Mouse (Mus musculus): ENCODE data around the gene Tcp10c.
A peak's percentile ranks its signal among the peaks of the same experiment; 100 is the strongest.
"Not testable (repeated sequence)": the region's sequence is repeated elsewhere in the genome, so short reads cannot be mapped to it uniquely, and the experiment has no call there.

Gene Tcp10c

DNA sequence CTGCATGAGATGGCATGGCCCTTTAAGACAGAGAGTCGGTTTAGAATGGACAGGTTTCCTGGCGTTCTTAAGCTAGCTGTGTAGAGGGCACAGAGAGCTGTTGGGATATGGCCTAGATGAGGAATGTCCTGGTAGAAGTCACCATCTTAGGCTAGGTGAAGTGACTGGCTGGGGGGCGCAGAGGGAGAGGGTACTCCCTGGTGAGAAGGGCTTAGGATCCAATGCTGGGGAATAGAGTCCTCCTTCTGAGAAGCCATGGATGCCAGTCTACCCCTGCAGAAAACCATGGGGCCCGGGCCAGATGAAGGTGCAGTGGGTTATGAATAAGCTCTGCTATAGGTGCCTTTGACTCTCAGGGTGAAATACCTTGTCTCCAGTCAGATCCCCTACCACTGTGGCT, at the start of gene Tcp10c:
TSS of gene Tcp10c (plus strand) at position 52 of the 400 bp plus-strand sequence.
- DNase-seq (ENCODE audit: inconsistent ontology term), result not testable (repeated sequence)

DNA sequence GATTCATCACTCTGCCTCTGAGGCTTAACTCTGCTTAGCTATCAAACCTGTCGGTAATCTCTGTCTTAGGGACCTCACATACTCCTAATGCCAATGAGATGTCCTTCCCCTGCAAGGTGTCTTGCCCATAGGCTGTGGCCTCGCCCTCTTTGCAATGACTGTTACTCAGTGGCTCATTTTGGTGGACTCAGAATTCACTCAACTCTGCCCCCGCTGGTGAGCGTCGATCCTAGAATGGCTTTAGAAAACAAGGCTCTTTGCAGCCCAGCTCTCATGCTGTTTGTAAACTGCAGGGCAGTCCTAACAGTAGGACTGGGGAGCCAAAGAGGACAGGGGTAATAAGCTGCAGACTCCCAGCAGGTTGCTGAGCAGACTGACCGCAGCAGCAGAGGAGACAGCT, 46.5 kb upstream of the Tcp10c start:
- not testable (repeated sequence) for DNase-seq (ENCODE audit: inconsistent ontology term)

DNA sequence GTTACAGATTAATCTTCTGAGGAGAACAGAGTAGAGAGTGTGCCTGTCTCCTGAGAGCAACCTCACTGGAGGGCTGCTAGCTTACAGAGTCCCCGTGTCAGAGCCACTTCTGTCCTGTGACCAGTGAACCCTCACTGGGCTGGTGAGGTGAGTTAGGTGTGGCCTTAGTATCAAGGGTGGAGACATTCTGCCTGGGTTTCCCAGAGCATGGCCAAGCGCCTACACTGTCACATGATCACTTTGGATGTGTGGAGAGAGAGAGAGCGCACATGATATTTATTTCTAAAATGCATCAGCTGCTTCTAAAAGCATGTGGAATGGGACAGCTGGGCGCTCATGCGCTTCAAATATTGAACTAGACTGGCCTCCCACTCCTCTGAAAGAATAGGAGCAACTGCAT, 46.0 kb upstream of the Tcp10c start:
- not testable (repeated sequence) for DNase-seq (ENCODE audit: inconsistent ontology term)

DNA sequence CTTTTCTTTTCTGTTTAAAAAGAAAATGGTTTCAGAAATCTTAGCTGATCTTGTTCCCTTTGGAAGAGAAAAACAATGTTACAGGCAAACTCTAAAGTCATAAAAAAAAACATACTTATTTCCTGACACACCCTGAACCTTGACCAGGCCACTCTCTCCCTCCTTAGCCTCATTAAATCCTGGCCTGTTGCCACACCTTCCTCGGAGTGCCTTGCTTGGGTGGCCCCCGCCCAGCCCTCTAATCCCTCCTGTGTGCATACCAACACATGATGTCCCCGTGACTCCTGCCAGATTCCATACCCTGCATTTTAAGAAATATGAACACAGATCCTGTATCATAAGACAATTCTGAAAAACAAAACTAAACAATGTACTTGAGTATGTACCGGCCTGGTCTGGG, 45.6 kb upstream of the Tcp10c start:
- not testable (repeated sequence) for DNase-seq (ENCODE audit: inconsistent ontology term)

DNA sequence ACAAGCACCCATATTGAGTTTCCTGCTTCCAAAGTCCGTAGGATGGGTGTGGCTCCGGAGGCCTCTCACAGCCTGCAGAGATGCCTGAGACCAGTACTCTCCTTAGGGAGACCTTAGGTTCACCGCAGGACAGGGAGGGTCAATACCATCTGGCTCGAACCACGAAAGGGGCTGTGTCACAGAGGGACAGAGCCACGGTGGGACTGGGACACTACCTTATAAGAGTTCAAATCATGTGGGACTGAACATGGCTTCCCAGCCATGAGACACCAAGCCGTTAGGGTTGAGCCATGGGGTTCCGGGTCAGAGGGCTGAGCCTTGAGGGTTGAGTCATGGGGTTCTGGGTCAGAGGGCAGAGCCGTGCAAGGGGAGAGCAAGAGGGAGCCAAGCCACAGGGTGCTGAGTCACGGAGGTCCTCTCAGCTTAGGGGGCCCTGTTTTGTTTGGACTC, 45.2 kb upstream of the Tcp10c start:
- DNase-seq (ENCODE audit: inconsistent ontology term), result not testable (repeated sequence)

DNA sequence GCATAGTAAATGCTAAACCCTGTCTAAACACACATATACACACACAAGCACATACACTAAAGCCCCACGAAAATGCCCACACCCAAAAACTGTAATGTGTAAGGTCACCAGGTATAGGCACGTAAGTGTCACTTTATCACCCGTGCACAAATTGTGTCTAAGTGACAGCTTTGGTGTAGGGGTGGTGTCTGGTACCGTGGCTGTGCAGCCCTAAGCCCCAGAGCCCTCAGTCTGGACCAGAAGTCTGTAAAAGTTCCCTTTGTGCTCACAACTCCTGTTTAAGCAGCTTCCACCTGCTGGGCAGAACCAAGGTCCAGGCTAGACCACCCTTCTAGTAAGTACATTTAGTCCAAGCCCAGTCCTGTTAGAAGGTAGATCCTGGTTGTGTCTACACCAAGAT, 24.4 kb upstream of the Tcp10c start:
- DNase-seq (ENCODE audit: inconsistent ontology term), result not testable (repeated sequence)

DNA sequence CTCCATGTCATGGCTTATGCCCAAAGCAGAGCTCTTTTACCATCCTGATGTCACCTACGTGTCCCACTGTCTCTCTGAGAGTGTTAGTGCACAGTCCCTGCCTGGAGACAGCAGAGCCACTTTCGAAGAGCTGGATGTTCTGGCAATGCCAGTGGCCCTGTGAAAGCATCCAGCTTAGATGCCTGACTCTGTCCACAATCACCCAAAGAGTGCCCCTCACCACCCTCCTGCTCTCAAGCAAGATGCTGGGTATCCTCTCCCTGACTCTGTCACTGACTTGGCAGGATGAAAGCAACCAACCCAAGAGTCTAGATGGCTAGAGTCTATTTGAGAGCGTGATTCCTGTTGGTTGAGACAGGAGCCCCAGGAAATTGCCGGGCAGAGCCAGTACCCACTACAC, 23.2 kb upstream of the Tcp10c start:
- DNase-seq (ENCODE audit: inconsistent ontology term), result not testable (repeated sequence)

DNA sequence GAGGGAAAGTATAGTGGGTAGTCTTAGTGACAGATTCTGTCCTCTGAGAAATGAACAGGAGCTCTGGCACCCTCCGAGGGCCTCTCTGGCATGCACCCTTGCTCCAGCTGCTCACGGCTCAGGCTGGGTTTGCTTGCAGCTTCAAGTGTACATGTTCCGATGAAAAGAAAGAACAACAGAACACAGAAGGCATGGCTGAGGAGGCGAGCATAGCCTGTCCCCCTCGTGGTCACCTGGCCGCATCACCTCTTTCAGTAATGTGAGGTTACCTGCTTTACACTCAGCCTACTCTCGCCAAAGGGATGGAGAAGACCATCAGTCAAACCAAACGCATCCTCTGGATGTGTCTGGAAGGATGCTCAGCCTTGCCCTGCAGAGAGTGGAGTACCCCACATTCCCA, 21.9 kb upstream of the Tcp10c start:
- not testable (repeated sequence) for DNase-seq (ENCODE audit: inconsistent ontology term)

DNA sequence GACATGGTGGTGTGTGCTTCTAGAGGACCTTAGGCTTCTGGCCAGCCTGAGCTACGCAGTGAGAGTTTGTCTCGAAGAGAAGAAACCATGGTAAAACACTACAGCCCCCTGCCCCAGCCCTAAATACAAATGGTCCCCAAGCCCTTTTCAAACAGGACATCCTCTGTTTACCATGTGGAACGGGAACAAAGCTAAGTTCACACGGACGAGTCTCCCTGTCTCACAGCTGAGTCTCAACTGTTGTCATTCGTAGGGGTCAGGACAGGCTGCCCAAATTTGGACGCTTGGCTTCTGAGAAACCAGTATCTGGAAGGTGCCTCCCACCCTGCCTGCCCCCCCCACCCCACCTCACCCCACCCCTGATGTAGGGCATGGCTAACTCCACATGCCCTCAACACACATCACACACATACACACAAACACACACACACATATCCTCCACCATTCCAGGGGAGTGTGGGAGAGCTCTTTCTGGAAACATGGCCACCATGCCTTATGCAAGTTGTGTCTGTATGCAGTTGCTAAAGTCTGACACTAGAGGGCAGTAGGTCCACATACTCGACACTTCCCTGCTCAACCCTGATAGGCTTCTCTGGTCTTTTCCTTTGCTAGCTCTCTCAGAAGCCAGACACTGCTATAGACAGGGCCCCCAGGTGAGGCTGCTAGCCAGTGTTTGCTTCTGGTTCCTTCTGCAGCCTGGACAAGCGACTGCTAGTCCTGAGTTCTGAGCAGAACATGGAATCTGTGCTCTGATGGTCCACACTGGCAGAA, 17.2 kb upstream of the Tcp10c start:
- peak; percentile 36 for DNase-seq (ENCODE audit: inconsistent ontology term)

DNA sequence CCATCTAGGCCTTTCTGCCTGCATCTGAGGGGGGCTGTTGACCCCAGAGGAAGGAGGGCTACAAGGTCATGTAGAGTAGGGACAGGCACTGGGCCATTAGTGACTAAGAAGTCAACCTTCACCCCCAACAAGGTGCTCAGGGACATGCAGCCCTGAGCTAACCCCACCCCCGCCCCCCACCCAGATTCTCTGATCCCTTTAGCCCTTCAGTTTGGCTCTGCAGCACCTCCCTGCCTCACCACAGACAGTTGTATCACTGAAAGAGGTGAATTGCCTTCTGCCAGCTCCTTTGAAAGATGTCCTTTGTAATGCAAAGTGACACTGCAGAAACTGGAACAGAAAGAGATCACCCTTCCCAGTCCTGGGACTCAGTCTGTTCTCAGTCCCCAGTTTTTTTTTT, 16.4 kb upstream of the Tcp10c start:
- DNase-seq (ENCODE audit: inconsistent ontology term), result not testable (repeated sequence)

DNA sequence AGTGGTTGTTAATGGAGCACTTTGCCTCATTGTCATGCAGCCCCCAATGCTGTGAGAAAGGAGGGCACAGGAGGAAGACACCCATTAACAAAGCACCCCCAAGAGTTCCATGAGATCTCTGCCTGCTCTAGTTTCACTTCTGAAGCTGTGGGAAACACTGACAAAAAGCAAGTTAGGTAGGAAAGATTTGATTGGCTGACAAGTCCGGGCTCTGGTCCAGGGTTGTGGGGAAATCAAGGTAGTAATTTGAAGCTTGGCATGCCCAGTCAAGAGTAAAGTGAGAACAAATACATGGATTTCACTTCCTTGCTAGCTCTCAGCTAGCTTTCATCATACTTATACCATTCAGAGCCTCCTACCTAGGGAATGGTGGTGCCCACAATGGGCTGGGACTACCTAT, 14.3 kb upstream of the Tcp10c start:
- not testable (repeated sequence) for DNase-seq (ENCODE audit: inconsistent ontology term)

DNA sequence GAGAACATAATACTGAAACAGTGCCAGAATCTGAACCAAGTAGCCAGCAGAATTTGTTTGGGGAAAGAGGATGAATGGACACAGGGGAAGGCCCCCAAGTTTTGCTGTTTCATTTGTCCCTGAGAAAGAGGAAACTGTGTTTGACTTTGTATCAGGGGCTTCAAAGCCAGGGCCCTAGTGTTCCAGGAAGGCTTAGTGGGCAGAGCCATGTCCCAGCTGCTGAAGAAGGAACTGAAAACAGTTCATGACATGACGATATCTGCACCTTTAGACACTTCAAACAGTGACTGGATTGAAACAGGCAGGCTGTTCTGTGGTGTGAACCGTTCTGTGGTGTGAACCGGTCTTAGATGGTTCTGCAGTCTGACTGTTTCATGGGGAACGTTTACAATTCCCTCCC, 8.4 kb upstream of the Tcp10c start:
- not testable (repeated sequence) for DNase-seq (ENCODE audit: inconsistent ontology term)

DNA sequence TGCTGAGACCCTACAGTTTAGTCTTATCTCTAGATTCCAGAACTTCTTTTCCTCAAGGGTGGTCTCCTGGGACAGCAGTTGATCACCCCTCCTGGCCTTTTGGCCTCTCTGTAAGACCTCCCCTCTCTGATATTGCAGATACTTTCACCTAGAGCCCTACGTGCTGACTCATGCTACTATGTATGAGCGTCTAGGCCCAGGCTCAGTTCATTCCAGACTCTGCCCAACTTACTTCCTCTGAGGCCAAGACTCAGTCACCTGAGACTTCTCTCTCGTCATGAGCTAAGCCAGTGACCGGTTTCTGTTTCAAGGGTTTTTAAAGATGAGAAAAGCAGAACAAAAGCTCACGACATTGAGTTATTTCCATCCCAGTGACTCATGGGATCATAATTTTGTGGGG, 4.8 kb upstream of the Tcp10c start:
- not testable (repeated sequence) for DNase-seq (ENCODE audit: inconsistent ontology term)

DNA sequence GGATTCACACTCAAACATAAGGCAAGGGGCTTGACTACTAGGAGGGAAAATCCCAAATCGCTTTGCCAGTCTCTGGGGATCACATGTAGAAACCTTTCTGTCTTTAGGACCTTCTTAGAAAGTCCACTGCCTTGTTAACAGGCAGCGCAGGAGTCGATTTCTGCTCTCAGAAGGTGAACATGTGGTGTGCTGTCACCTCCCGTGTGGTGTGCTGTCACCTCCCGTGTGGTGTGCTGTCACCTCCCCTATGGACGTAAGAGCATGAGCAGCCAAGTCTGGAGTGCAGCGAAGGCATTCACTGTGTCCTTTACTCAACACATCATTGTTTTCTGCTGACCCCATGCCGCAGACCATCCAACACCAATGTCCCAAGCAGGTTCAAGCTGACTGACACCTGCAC, 1.1 kb upstream of the Tcp10c start:
- DNase-seq (ENCODE audit: inconsistent ontology term), result not testable (repeated sequence)

DNA sequence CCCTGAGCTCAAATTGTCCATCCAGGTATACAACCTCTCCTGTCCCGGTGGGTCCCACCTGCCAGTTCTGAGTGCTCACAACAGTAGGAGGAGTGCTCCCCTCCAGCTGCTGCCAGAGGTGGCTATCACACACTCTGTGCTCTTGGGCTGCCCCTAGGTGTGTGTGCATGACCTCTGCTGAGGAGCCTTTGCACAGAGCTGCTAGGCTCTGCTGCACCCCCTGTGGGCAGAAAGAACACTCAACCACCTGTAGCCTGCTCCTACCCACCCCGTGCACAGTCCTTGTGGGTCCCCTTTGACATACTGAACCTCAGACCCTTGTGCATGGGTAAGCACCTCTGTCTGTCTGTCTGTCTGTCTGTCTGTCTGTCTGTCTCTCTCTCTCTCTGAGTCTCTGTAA, 8.1 kb downstream of the Tcp10c start:
- DNase-seq (ENCODE audit: inconsistent ontology term), result not testable (repeated sequence)

DNA sequence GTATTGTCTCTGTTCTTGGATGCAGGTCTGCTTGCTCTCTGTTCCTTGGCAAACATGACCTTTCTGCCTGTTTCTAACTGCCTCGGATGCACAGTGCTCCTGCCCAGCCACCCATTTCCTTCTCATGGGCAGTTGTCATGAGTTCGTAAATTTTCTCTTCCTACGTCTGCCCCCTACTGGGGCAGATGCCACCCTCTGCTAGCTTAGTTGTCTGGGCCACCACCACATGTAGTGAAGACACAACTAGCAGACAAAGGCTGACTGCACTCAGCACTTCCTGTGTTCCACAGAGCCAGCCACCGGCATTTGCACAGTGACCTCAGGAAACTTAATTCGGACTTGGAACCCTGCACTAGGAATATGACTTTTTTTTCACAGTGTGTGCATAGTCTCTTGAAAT, 9.4 kb downstream of the Tcp10c start:
- DNase-seq (ENCODE audit: inconsistent ontology term), result not testable (repeated sequence)

DNA sequence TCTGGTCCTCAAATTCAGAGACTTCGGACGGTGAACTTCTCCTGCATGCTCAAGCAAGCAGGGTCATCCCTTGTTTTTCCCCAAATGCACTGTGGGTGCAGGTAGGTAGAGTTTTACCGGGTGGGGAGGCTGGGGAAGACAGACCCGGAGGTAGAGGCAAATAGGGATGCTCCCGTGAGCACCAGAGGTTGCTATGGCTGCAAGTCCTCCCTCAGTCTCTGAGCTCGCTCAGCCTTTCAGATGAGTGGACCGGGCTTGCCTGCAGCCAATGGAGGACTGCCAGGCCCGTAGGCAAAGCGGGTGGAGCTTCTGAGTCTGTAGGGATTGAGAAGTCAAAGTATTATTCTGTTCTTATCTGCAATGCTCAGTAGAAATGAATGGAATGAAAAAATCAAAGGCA, 9.8 kb downstream of the Tcp10c start:
- not testable (repeated sequence) for DNase-seq (ENCODE audit: inconsistent ontology term)

DNA sequence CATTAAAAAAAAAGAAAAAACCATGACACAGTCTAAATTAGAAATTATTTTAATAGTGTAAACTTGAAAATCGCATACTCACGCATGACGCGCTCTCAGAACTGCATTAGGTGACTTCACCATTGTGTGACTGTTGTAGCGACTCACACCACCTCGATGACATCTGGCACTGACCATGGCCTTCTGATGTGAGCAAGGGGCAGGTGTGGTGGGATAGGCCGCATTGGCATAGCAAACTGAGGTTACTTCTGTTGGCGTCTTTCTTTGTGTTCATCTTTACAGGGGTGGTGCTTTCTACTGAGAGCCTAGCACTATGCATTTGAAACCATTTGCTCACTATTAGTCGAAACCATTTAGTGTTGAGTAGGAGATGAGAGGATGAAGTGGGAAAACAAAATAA, 12.8 kb downstream of the Tcp10c start:
- not testable (repeated sequence) for DNase-seq (ENCODE audit: inconsistent ontology term)

DNA sequence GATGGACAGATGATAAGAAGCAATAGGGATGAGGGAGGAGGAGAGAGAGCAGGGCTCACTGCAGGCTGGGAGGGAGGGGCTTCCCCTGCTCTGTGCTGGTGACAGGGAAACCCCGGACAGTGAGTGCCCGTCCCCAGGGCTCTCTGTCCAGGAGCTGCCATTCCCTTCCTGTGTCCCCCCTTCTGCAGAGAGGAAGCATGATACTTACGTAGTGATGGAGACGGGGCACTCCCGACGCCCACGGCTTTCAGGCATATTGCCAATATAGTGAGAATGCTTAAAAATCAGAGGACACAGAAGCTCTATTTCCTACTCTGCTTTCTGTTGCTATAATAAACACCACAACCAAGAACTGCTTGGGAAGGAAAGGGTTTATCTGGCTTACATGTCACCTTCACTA, 14.3 kb downstream of the Tcp10c start:
- DNase-seq (ENCODE audit: inconsistent ontology term), result not testable (repeated sequence)

DNA sequence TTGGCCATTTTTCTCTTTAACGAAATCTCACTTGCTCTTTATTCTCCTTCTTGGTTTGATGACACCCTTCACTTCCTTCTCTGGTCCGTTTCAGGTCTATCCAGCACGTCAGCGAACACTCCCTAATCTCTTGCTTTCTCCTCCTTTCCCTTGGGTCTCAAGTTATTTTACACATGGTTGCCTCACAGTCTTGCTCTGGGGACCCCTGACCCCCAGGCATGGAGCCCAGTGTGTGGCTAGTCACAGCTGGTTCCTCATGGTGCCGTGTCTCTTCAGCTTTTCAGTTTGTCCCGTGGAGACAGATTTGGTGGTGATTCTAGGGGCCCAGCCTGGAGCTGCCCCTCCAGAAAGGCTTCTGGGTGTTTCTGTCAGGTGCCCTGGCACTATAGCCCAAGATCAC, 16.4 kb downstream of the Tcp10c start:
- DNase-seq (ENCODE audit: inconsistent ontology term), result not testable (repeated sequence)

DNA sequence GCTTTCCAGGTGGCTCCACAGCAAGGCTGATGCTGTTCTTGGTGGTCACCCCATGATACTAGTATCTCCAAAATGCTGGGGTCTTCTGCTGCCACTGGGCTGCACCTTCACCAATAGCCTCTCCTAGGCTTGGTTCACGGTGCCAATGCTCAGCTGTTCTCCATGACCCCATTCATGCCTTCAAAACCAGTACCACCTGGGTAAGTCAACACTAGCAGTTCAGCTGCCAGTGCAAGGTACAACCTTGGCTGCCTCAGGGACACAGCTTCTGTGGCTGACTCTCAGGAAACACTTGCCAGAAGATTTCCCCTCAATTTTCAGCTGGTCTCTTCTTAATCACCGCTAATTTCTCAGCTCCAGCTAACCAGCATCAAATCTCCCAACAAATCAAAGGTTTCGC, 24.0 kb downstream of the Tcp10c start:
- DNase-seq (ENCODE audit: inconsistent ontology term), result not testable (repeated sequence)

DNA sequence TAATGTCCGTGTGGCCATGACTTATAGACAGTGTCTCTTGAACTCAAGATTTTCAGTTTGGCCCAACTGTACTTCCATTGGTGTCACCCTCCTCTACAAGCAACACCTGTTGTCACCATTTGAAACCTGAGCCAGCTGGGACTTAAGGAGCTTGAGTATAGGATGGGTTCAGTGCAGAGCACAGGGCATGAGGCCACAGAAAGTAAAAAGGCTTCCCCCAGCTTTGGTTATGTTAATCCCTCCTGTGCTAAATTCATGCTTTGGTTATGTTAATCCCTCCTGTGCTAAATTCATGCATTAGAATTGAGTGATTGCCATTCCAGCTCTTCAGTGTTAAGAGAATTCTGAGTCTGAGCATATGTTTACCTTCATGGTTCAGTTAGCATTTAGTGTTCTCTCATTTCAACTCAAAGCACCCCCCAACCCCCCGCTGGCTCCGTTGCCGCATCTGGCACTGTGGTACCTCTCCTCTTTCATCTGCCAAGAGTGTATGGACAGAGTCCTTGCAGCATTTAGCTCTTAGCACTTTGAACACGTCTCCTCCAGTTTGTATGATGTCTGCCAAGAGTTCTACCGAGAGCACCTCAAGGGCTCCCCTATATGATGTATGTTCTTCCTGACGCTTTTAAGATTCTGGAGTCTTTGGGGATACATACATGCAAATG, 25.7 kb downstream of the Tcp10c start:
- DNase-seq (ENCODE audit: inconsistent ontology term), result not testable (repeated sequence)

DNA sequence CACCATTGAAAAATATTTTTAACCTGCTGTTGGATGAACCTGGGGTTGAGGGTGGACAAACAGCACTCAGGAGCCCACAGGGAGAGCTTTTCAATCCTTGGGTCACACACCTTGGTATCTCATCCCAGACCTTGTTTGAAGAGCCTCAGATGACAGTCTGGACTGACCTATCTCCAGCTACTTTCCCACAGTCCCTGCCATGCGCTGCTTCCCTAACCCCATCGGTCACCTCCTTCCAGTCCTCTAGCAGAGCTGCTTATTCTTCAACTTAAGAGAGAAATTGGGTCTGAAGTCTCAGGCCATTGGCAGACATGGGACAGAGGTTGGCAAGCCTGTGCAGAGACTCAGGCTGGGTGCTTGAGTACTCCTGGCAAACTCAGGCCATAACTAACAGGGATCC, 26.9 kb downstream of the Tcp10c start:
- DNase-seq (ENCODE audit: inconsistent ontology term), result not testable (repeated sequence)

Data from Muller cell, postnatal 12 days (primary cell).